Mouse (Mus musculus) kidney, embryonic 15.5 days (tissue): ENCODE measurements around the gene Lemd2. TPM values are rescaled to one million over a fixed set of nuclear protein-coding genes. Genes with fewer than 3 reads are reported as not detected.

Source experiments
- ATAC-seq: fragments of 200-750 bp; cut with Nextera tagmentation; replicated peaks from 2 replicates; pipeline ENCODE4 v1.8.0; 2017; ENCODE audit warnings: moderate TSS enrichment; ENCODE audit not compliant: low FRiP score
- H3K27ac ChIP-seq: fragments of 300-500 bp; sonication (generic); 2 replicates; pipeline ENCODE4 v1.5.1; 2015; ENCODE audit warnings: mild to moderate bottlenecking, inconsistent platforms
- H3K27me3 ChIP-seq: fragments of 300-500 bp; sonication (generic); 2 replicates; pipeline ENCODE4 v1.6.1; 2015; ENCODE audit warnings: inconsistent platforms
- H3K36me3 ChIP-seq: fragments of 300-500 bp; sonication (generic); 2 replicates; pipeline ENCODE4 v1.6.1; 2015; ENCODE audit warnings: inconsistent platforms
- H3K4me1 ChIP-seq: fragments of 300-500 bp; sonication (generic); 2 replicates; pipeline ENCODE4 v1.6.1; 2015; ENCODE audit warnings: inconsistent platforms
- H3K4me2 ChIP-seq: fragments of 300-500 bp; sonication (generic); 2 replicates; pipeline ENCODE4 v1.6.1; 2015; ENCODE audit warnings: moderate library complexity, mild to moderate bottlenecking, inconsistent platforms
- H3K4me3 ChIP-seq: fragments of 300-500 bp; sonication (generic); replicated peaks from 2 replicates; pipeline ENCODE4 v1.5.1; 2015; ENCODE audit warnings: mild to moderate bottlenecking, inconsistent platforms
- H3K9ac ChIP-seq: fragments of 300-500 bp; sonication (generic); 2 replicates; pipeline ENCODE4 v1.6.1; 2015; ENCODE audit warnings: mild to moderate bottlenecking, inconsistent platforms
- H3K9me3 ChIP-seq: fragments of 300-500 bp; sonication (generic); replicated peaks from 2 replicates; pipeline ENCODE4 v1.6.1; 2016; ENCODE audit warnings: inconsistent platforms
- WGBS: fragments of 180-500 bp; shearing (Covaris S2); methylation state at CpG from one replicate; pipeline ENCODE4 v1.1.7; 2015; ENCODE audit warnings: mixed read lengths; 5-methylcytosine and 5-hydroxymethylcytosine counted together
- polyA plus RNA-seq: library from polyadenylated mRNA; unstranded; fragments of >200 nt; fragmentation: Nextera tagmentation; extraction: Ambion mirVana; gene quantifications from 2 replicates; pipeline ENCODE4 v1.2.1, GENCODE M21; 2015

The Lemd2 gene
- polyA plus RNA-seq, 1 experiment from 2014 or later, result 16.7 TPM

DNA sequence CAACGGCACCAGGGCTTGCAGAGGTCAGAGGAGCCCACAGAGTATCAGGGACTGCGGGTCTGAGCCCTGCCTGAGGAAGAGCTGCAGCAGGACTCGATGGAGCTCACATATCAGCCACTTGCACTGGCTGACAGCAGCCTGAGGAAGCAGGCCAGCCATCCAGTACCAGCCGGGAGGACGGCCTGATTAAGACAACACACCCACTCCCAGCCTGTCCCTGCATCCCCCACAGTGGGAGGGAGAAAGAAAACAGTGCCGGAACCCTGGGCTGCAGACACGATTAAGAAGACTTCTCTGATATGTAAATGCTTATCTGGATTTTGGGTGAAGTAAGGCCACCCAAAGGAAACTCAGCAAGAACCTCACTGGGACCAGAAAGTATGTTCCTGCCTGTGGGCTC, 4.4 kb downstream of the Lemd2 start:
- ATAC-seq, result no peak
- H3K9me3 ChIP-seq, result 0 out of 2 replicates have a peak, but pooled peaks cover 5% of the 10 kb centered on the region
- H3K27me3 ChIP-seq, result no peaks in the 10 kb centered on the region
- H3K4me3 ChIP-seq, result no peak overlapping the region
- H3K4me1 ChIP-seq, result peaks cover 42% of the 10 kb centered on the region
- WGBS, result 30% methylated on average over 7 of the region's 7 CpGs
- no peak overlapping the region for H3K4me2 ChIP-seq
- H3K27ac ChIP-seq, result 0 out of 2 replicates have a peak overlapping the region, but pooled peaks have one; percentile 14
- H3K9ac ChIP-seq, result no peak overlapping the region
- H3K36me3 ChIP-seq, result peaks cover 76% of the 10 kb centered on the region

DNA sequence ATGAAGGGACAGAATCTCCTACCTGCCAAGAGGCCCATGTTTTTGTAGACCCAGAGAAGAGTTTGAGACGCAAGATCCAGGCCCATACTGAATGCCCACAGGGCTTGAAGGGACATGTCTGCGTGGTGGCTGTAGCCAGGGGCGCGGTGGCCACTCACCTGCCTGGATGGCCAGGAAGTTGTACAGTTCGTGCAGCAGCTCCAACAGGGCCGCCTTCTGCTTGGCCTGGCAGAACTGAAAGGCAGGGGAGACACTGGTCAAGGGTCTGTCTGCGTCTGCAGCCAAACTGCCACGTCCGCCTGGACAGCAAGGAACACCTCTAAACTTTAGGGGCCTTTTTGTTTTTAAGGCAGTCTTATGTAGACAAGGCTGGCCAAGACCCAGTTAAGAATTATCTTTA, 5.1 kb downstream of the Lemd2 start:
- ATAC-seq, result no peak
- H3K4me3 ChIP-seq, result no peak overlapping the region
- H3K4me1 ChIP-seq, result peaks cover 41% of the 10 kb centered on the region
- H3K27me3 ChIP-seq, result no peaks in the 10 kb centered on the region
- no peak overlapping the region for H3K4me2 ChIP-seq
- no peak overlapping the region for H3K27ac ChIP-seq
- no peak overlapping the region for H3K9ac ChIP-seq
- H3K9me3 ChIP-seq, result 0 out of 2 replicates have a peak, but pooled peaks cover 5% of the 10 kb centered on the region
- WGBS, result 95% methylated on average over 9 of the region's 9 CpGs
- peaks cover 83% of the 10 kb centered on the region for H3K36me3 ChIP-seq

DNA sequence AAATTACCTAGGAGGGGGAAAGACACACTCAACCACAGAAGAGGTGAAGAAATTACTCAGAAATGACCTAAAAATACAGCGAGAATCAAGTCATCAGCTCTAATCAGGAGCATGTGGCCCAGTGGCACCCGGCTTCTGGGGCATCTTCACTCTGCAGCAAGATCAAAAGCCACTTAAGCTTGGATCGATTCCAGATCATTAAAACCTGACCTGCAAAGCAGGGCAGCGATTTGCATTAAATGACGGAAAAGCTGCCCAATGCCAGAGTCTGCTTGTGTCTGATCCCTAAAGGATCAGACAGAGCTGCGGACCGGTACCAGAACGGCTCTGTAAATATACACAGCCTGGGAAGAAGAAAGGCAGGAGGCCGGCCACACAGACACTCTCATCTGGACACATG, 8.1 kb downstream of the Lemd2 start:
- H3K9ac ChIP-seq, result no peak overlapping the region
- peaks cover 21% of the 10 kb centered on the region for H3K4me1 ChIP-seq
- no peak for ATAC-seq
- no peak overlapping the region for H3K4me3 ChIP-seq
- peaks cover 99% of the 10 kb centered on the region for H3K36me3 ChIP-seq
- 85% methylated on average over 9 of the region's 9 CpGs for WGBS
- H3K4me2 ChIP-seq, result no peak overlapping the region
- H3K27me3 ChIP-seq, result no peaks in the 10 kb centered on the region
- no peaks in the 10 kb centered on the region for H3K9me3 ChIP-seq
- H3K27ac ChIP-seq, result no peak overlapping the region

DNA sequence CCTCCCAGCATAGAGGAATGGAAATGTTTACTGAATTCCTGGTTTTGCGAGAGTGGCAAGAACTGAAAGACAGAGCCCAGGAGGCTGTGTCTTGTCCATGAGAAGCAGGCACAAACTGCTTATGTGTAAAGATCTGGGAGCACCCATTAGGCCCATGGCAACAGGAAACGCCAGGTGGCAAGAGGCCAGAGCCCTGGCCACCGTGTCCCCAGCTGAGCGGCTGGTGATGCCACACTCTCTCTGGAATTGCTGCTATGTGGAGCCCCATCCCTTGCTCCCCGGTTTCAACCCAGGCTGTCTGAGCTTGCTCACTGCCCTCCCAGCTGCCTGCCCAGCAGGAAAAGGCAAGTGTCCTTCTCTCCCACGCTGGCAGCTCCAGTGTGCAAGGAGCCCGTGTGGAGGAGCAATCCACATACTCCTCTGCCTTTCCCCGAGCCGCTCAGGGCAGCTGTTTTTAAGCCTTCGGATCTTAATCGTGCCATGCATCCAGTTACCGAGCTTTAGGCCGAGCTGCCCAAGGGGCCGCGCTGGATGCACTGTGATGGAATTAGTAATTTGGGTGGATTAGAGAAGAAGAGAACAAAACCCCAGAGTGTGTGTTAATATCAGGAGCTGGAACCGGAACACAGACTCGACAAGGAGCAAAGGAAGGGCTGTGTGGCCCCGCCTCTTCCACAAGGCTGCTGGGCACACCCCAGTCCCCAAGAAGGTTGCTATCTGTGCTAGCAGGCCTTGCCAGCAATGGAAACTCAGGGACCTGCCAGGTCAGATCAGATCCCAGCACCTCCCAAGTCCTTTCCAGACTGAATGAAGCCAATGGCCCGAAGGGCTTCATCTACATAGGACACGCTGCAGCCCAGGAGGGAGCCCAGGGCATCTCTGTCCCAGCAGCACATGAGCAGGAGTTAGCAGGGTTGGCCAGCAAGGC, 9.7 kb downstream of the Lemd2 start:
- WGBS, result 80% methylated on average over 20 of the region's 20 CpGs
- H3K27ac ChIP-seq, result no peak overlapping the region
- peaks cover 10% of the 10 kb centered on the region for H3K4me1 ChIP-seq
- no peak for ATAC-seq
- no peak overlapping the region for H3K4me3 ChIP-seq
- H3K4me2 ChIP-seq, result no peak overlapping the region
- H3K36me3 ChIP-seq, result peaks cover 99% of the 10 kb centered on the region
- H3K27me3 ChIP-seq, result no peaks in the 10 kb centered on the region
- H3K9me3 ChIP-seq, result no peaks in the 10 kb centered on the region
- H3K9ac ChIP-seq, result no peak overlapping the region

DNA sequence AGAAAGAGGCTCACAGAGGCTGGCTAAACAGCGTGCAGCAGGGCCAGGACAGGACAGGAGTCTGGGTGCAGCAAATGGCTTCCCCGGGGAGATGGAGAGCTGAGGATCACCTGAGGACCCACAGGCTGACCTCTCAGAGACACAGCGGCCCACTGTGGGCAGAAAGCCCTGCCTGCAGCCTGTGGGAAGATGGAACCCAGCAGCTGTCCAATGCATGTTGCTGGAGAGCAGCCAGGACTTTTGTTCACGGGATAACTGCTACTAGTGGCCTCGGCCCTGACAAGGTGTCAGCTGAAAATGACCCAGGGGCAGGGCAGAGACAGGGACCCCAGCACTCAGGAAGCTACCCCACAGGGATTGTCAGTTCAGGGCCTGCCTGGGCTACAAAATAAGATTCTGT, 12.5 kb downstream of the Lemd2 start:
- H3K27me3 ChIP-seq, result peaks cover 3% of the 10 kb centered on the region; the same call in 1 of the 2 replicates
- H3K27ac ChIP-seq, result no peak overlapping the region
- H3K36me3 ChIP-seq, result peaks cover 77% of the 10 kb centered on the region
- ATAC-seq, result no peak
- H3K4me1 ChIP-seq, result peaks cover 11% of the 10 kb centered on the region; the same call in 1 of the 2 replicates
- H3K9me3 ChIP-seq, result no peaks in the 10 kb centered on the region
- H3K9ac ChIP-seq, result no peak overlapping the region
- H3K4me3 ChIP-seq, result no peak overlapping the region
- no peak overlapping the region for H3K4me2 ChIP-seq
- WGBS, result 83% methylated on average over 5 of the region's 5 CpGs

DNA sequence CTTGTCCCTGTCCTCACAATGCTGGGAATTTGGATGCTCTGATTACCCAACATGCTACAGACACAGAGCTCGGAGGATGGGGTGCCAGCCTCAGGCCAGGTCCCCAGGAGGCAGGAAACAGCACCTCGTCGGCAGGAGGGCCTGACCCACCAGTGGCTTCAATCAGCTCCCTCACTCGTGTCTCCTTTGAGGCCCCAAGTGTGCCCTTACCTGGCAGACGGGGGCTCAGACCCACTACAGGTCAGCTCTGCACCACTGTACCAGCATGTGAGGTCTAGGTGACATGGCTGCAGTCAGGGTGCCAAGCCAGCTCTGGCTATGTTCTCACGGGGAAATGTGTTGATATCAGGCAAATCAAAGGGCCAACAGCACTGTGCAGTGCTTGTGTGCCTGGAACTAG, 13.1 kb downstream of the Lemd2 start:
- no peak for ATAC-seq
- WGBS, result 80% methylated on average over 6 of the region's 6 CpGs
- Histone ChIP-seq H3K9me3 (no peaks in the 10 kb centered on the region), H3K9ac (no peak overlapping the region), H3K4me2 (no peak overlapping the region), H3K36me3 (peaks cover 71% of the 10 kb centered on the region), H3K27me3 (peaks cover 8% of the 10 kb centered on the region; the same call in 1 of the 2 replicates), H3K27ac (no peak overlapping the region), H3K4me3 (no peak overlapping the region), H3K4me1 (peaks cover 11% of the 10 kb centered on the region; the same call in 1 of the 2 replicates)

DNA sequence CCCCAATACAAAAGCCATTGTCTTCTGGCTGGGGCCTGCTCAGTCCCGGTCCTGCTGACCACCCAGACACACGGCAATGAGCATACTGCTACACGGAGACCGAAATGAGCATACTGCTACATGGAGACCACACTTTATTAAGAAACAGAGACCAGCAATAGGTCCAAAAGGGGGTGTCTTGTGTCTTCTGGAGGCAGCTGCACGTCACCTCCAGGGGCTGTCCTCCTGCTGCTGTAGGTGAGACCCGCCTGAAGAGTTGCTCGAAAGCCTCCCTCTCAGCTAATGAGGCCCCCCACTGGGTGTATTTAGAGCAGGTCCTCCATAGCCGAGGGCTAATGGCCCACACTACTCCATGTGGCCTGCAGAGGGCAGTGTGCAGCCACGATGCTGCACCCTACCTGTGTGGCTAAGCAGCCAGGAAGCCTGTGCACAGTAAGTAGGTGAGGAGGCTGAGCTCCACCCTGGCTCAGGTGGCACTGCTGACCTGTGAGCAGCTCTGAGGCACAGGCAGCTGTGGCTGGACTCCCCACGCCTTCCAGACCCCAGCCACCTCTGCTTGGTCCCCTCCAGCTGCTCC, 14.5 kb downstream of the Lemd2 start:
- peak; percentile 64; the same call in 1 of the 2 replicates for ATAC-seq
- H3K36me3 ChIP-seq, result peaks cover 56% of the 10 kb centered on the region
- H3K4me1 ChIP-seq, result peaks cover 9% of the 10 kb centered on the region; the same call in 1 of the 2 replicates
- 42% methylated on average over 10 of the region's 10 CpGs for WGBS
- no peak overlapping the region for H3K27ac ChIP-seq
- H3K4me2 ChIP-seq, result no peak overlapping the region
- no peak overlapping the region for H3K4me3 ChIP-seq
- H3K9ac ChIP-seq, result no peak overlapping the region
- H3K27me3 ChIP-seq, result peaks cover 9% of the 10 kb centered on the region; the same call in 1 of the 2 replicates
- H3K9me3 ChIP-seq, result no peaks in the 10 kb centered on the region

DNA sequence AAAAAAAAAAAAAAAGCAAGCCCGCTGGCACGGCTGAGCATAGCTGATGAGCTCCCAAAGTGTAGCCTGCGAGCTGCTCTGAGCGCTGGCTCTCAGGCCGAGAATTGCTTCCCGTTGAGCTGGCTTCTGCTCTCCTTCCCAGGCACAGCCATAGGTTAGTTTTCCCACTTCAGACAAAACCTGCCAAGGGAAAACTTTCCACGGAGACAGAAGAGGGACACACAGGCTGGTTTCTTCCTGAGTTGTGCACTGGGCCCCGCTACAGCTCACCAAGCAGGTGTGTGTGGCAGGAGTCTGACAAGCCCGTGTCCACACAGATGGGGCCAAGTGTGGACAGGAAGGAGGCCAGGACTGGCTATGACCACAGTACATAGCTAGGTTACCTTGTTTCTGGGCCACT, 15.4 kb downstream of the Lemd2 start:
- 79% methylated on average over 9 of the region's 9 CpGs for WGBS
- peaks cover 48% of the 10 kb centered on the region for H3K36me3 ChIP-seq

DNA sequence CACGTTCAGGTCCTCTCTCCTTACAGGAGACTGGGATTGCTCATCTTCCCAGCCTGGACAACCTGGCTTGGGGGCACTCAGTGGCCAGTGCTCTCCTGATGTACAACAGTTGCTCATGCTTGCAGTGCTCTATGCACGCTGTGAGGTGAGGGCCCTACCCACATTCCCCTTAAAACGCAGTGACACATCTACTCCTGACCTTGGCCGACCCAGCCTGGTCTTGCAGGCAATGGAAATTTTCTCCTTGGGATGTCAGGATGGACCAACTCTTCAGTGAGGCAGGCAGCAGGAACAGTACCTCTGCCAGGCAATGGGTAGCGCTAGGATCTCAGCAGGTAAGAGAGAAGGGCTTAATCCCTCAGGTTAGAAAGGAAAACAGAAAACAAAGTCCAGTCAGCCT, 17.2 kb downstream of the Lemd2 start:
- Histone ChIP-seq H3K9me3 (no peaks in the 10 kb centered on the region), H3K36me3 (peaks cover 29% of the 10 kb centered on the region), H3K27me3 (peaks cover 9% of the 10 kb centered on the region; the same call in 1 of the 2 replicates), H3K4me2 (no peak overlapping the region), H3K27ac (no peak overlapping the region), H3K9ac (no peak overlapping the region), H3K4me1 (peaks cover 9% of the 10 kb centered on the region; the same call in 1 of the 2 replicates), H3K4me3 (no peak overlapping the region)
- 57% methylated on average over 5 of the region's 5 CpGs for WGBS
- ATAC-seq, result no peak

More for the DNA sequence above, 15.4 kb downstream of the Lemd2 start:
- H3K4me2 ChIP-seq, result no peak overlapping the region
- H3K4me1 ChIP-seq, result peaks cover 9% of the 10 kb centered on the region; the same call in 1 of the 2 replicates
- no peak overlapping the region for H3K9ac ChIP-seq
- H3K4me3 ChIP-seq, result no peak overlapping the region
- H3K9me3 ChIP-seq, result no peaks in the 10 kb centered on the region
- no peak overlapping the region for H3K27ac ChIP-seq
- H3K27me3 ChIP-seq, result peaks cover 9% of the 10 kb centered on the region; the same call in 1 of the 2 replicates
- ATAC-seq, result no peak

DNA sequence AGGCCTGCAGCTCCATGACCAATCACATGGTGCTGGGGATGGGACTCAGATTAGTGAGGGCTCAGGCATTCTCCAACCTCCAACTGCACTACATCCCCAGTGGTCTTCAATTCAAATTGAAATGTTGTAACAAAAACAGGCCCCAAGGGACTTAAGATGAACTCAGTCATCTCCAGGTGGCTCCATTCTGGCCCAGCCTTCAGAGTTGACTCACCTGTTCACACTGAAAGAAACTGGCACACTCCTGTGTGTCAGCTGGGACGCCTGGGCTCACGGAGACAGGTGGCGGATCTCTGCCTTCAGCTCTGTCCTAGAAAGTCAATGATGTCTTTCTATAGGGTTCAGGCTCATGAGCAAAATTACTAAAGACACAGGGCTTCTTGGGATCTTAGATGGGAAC, 18.2 kb downstream of the Lemd2 start:
- Histone ChIP-seq H3K36me3 (peaks cover 19% of the 10 kb centered on the region), H3K4me1 (peaks cover 9% of the 10 kb centered on the region; the same call in 1 of the 2 replicates), H3K4me2 (no peak overlapping the region), H3K27me3 (peaks cover 9% of the 10 kb centered on the region; the same call in 1 of the 2 replicates), H3K9ac (no peak overlapping the region), H3K9me3 (no peaks in the 10 kb centered on the region), H3K4me3 (no peak overlapping the region), H3K27ac (no peak overlapping the region)
- ATAC-seq, result no peak
- 87% methylated on average over 3 of the region's 3 CpGs for whole genome bisulfite sequencing

DNA sequence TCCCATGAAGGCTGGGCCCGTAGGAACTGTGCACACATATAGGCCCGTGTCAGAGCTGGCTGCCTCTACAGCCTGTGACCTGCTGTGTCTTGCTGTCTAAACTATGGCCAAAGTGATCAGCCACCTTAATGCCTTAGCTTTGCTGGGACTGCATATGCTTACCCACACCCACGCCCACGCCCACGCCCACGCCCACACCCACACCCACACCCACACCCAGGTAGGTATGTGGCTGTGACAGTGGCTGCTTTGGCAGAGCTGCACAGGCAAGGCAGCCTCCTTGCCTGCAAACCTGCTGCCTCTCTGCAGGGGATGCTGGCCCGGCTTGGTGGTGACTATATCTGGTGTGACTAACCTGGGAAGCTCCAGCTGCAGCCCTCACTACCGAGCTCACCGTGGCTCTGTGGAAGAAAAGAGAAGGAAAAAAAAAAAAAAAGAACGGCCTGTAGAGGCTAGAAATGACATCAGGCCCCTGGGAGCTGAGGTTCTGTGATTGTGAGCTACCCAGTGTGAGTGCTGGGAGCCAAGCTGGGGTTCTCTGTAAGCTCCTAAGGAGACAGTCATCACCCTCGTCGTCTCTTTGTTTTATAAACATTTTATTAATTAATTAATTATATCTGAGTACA, 20.5 kb downstream of the Lemd2 start:
- no peak overlapping the region for H3K4me3 ChIP-seq
- no peak overlapping the region for H3K9ac ChIP-seq
- H3K9me3 ChIP-seq, result no peaks in the 10 kb centered on the region
- 0 out of 2 replicates have a peak, but pooled peaks cover 2% of the 10 kb centered on the region for H3K4me1 ChIP-seq
- WGBS, result 87% methylated on average over 12 of the region's 12 CpGs
- H3K27me3 ChIP-seq, result peaks cover 9% of the 10 kb centered on the region; the same call in 1 of the 2 replicates
- no peak for ATAC-seq
- no peak overlapping the region for H3K27ac ChIP-seq
- H3K36me3 ChIP-seq, result no peaks in the 10 kb centered on the region
- H3K4me2 ChIP-seq, result no peak overlapping the region

DNA sequence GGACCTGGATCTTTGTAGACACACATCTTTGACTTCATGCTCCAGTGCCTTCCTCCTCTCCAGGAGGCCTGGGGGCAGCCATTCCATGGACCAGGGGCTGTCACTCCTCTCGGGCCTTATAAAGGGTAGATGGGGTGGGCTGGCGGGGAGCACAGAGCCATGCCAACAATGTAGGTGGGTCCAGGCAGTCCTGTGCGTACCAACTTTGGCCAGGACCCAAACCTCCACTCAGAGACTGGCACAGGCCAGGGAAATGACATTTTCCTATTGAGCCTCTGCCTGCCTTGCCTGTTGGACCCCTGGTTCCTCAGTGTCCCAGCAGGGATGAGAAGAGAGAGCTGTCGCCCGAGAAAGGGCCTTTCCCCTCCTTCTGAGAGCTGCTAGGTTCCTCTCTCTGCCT, 21.9 kb downstream of the Lemd2 start:
- H3K27ac ChIP-seq, result no peak overlapping the region
- peaks cover 6% of the 10 kb centered on the region; the same call in 1 of the 2 replicates for H3K27me3 ChIP-seq
- no peak overlapping the region for H3K4me3 ChIP-seq
- WGBS, result 72% methylated on average over 5 of the region's 5 CpGs
- no peaks in the 10 kb centered on the region for H3K4me1 ChIP-seq
- H3K4me2 ChIP-seq, result no peak overlapping the region
- H3K9ac ChIP-seq, result no peak overlapping the region
- H3K9me3 ChIP-seq, result no peaks in the 10 kb centered on the region
- no peak for ATAC-seq
- no peaks in the 10 kb centered on the region for H3K36me3 ChIP-seq
